Mouse (Mus musculus): ENCODE measurements around the gene Dhfr. TPM values are rescaled to one million over a fixed set of nuclear protein-coding genes. Genes with fewer than 3 reads are reported as not detected.
A peak's percentile ranks its signal among the peaks of the same experiment; 100 is the strongest.

Dhfr gene
- total and polyA plus RNA-seq, 2 experiments from 2014 or later, result 4.1 to 4.4 TPM

GRCm38 (mm10) chr13:92410486-92410885 is 56.0 kb downstream of the Dhfr start:
- Histone ChIP-seq H3K9ac (replicated peaks; ENCODE audit: low read depth, low read length) (no peak overlapping the region), H3K27me3 (ENCODE audit: control insufficient read depth, insufficient read depth, low read length) (no peaks in the 10 kb centered on the region), H3K27ac (ENCODE audit: low read depth) (no peak overlapping the region), H3K4me2 (ENCODE audit: low read depth, low read length) (no peak overlapping the region), H3K4me1 (ENCODE audit: control insufficient read depth, insufficient read depth) (no peaks in the 10 kb centered on the region), H3K9me3 (replicated peaks; ENCODE audit: control insufficient read depth, low read length) (0 out of 2 replicates have a peak, but pooled peaks cover 7% of the 10 kb centered on the region), H3K36me3 (replicated peaks; ENCODE audit: control insufficient read depth, insufficient read depth, low read length) (no peaks in the 10 kb centered on the region), H3K4me3 (ENCODE audit: low read depth, low read length) (no peak overlapping the region)
- WGBS, result 79% methylated on average over 2 of the region's 2 CpGs
- TF ChIP-seq CTCF (IDR thresholded peaks at IDR 0.05; ENCODE audit: low read depth) (no peak), EP300 (IDR thresholded peaks at IDR 0.05; ENCODE audit: low read depth) (no peak)
- DNase-seq (ENCODE audit: low spot score), result no peak
- no peak for ATAC-seq (ENCODE audit: insufficient read depth, low read depth)

GRCm38 (mm10) chr13:92419630-92420029 is 65.1 kb downstream of the Dhfr start:
- H3K4me3 ChIP-seq (ENCODE audit: low read depth, low read length), result no peak overlapping the region
- H3K27ac ChIP-seq (ENCODE audit: low read depth), result no peak overlapping the region
- 78% methylated on average over 11 of the region's 11 CpGs for WGBS
- H3K27me3 ChIP-seq (ENCODE audit: control insufficient read depth, insufficient read depth, low read length), result peaks cover 22% of the 10 kb centered on the region
- DNase-seq (ENCODE audit: low spot score), result no peak
- no peak overlapping the region for H3K4me2 ChIP-seq (ENCODE audit: low read depth, low read length)
- no peak for TF ChIP-seq CTCF (IDR thresholded peaks at IDR 0.05; ENCODE audit: low read depth)
- TF ChIP-seq EP300 (IDR thresholded peaks at IDR 0.05; ENCODE audit: low read depth), result no peak
- ATAC-seq (ENCODE audit: insufficient read depth, low read depth), result no peak
- H3K4me1 ChIP-seq (ENCODE audit: control insufficient read depth, insufficient read depth), result no peaks in the 10 kb centered on the region
- H3K36me3 ChIP-seq (replicated peaks; ENCODE audit: control insufficient read depth, insufficient read depth, low read length), result no peaks in the 10 kb centered on the region
- H3K9ac ChIP-seq (replicated peaks; ENCODE audit: low read depth, low read length), result no peak overlapping the region
- H3K9me3 ChIP-seq (replicated peaks; ENCODE audit: control insufficient read depth, low read length), result no peaks in the 10 kb centered on the region

GRCm38 (mm10) chr13:92423711-92424110 is 69.2 kb downstream of the Dhfr start:
- no peak overlapping the region for H3K4me3 ChIP-seq (ENCODE audit: low read depth, low read length)
- no peak for ATAC-seq (ENCODE audit: insufficient read depth, low read depth)
- H3K9me3 ChIP-seq (replicated peaks; ENCODE audit: control insufficient read depth, low read length), result no peaks in the 10 kb centered on the region
- DNase-seq (ENCODE audit: low spot score), result no peak
- no peak for TF ChIP-seq EP300 (IDR thresholded peaks at IDR 0.05; ENCODE audit: low read depth)
- no peak for TF ChIP-seq CTCF (IDR thresholded peaks at IDR 0.05; ENCODE audit: low read depth)
- no peak overlapping the region for H3K4me2 ChIP-seq (ENCODE audit: low read depth, low read length)
- H3K36me3 ChIP-seq (replicated peaks; ENCODE audit: control insufficient read depth, insufficient read depth, low read length), result no peaks in the 10 kb centered on the region
- no peaks in the 10 kb centered on the region; the same call in 1 of the 2 replicates for H3K4me1 ChIP-seq (ENCODE audit: control insufficient read depth, insufficient read depth)
- peaks cover 60% of the 10 kb centered on the region for H3K27me3 ChIP-seq (ENCODE audit: control insufficient read depth, insufficient read depth, low read length)
- WGBS, result 46% methylated on average over 3 of the region's 3 CpGs
- no peak overlapping the region for H3K9ac ChIP-seq (replicated peaks; ENCODE audit: low read depth, low read length)
- no peak overlapping the region for H3K27ac ChIP-seq (ENCODE audit: low read depth)

- H3K4me2 ChIP-seq (ENCODE audit: low read depth, low read length), result peak within 1 kb of the TSS; percentile 97
- H3K9ac ChIP-seq (replicated peaks; ENCODE audit: low read depth, low read length), result 0 out of 2 replicates have a peak within 1 kb of the TSS, but pooled peaks have one; percentile 20
- peaks cover 60% of the 10 kb centered on the region for H3K27me3 ChIP-seq (ENCODE audit: control insufficient read depth, insufficient read depth, low read length)
- H3K4me3 ChIP-seq (ENCODE audit: low read depth, low read length), result peak within 1 kb of the TSS; percentile 62
- TF ChIP-seq CTCF (IDR thresholded peaks at IDR 0.05; ENCODE audit: low read depth) (no peak), EP300 (IDR thresholded peaks at IDR 0.05; ENCODE audit: low read depth) (no peak)
- no peaks in the 10 kb centered on the region for H3K36me3 ChIP-seq (replicated peaks; ENCODE audit: control insufficient read depth, insufficient read depth, low read length)
- 1% methylated on average over 45 of the region's 54 CpGs for WGBS
- H3K9me3 ChIP-seq (replicated peaks; ENCODE audit: control insufficient read depth, low read length), result no peaks in the 10 kb centered on the region
- ATAC-seq (ENCODE audit: insufficient read depth, low read depth) (peak; percentile 39; the same call in 1 of the 2 replicates), DNase-seq (ENCODE audit: low spot score) (no peak)
- no peaks in the 10 kb centered on the region; the same call in 1 of the 2 replicates for H3K4me1 ChIP-seq (ENCODE audit: control insufficient read depth, insufficient read depth)
- H3K27ac ChIP-seq (ENCODE audit: low read depth), result no peak within 1 kb of the TSS
Measured at GRCm38 (mm10) chr13:92425758-92426264, 71.3 kb downstream of the Dhfr start, which contains the start of gene Ankrd34b. Gene Ankrd34b, plus strand, starts transcription at chr13:92425896.

GRCm38 (mm10) chr13:92426294-92427051 is 71.9 kb downstream of the Dhfr start:
- DNase-seq (ENCODE audit: low spot score), result no peak
- under 1% methylated on average over 59 of the region's 92 CpGs for WGBS

More at GRCm38 (mm10) chr13:92426294-92427051, 71.9 kb downstream of the Dhfr start:
- Histone ChIP-seq H3K4me3 (ENCODE audit: low read depth, low read length) (peak overlapping the region; percentile 62), H3K4me1 (ENCODE audit: control insufficient read depth, insufficient read depth) (no peaks in the 10 kb centered on the region; the same call in 1 of the 2 replicates), H3K27me3 (ENCODE audit: control insufficient read depth, insufficient read depth, low read length) (peaks cover 60% of the 10 kb centered on the region), H3K9me3 (replicated peaks; ENCODE audit: control insufficient read depth, low read length) (no peaks in the 10 kb centered on the region), H3K36me3 (replicated peaks; ENCODE audit: control insufficient read depth, insufficient read depth, low read length) (no peaks in the 10 kb centered on the region), H3K27ac (ENCODE audit: low read depth) (no peak overlapping the region), H3K9ac (replicated peaks; ENCODE audit: low read depth, low read length) (0 out of 2 replicates have a peak overlapping the region, but pooled peaks have one; percentile 20), H3K4me2 (ENCODE audit: low read depth, low read length) (peak overlapping the region; percentile 97)
- peak; percentile 44; the same call in 1 of the 2 replicates for ATAC-seq (ENCODE audit: insufficient read depth, low read depth)
- TF ChIP-seq EP300 (IDR thresholded peaks at IDR 0.05; ENCODE audit: low read depth) (no peak), CTCF (IDR thresholded peaks at IDR 0.05; ENCODE audit: low read depth) (no peak)
